Mouse (Mus musculus): Measurements from ENCODE around the gene Nxnl1. TPM values are rescaled to one million over a fixed set of nuclear protein-coding genes. Genes with fewer than 3 reads are reported as not detected.

The Nxnl1 gene
- polyA plus RNA-seq, 1 experiment from 2014 or later, result not detected

DNA sequence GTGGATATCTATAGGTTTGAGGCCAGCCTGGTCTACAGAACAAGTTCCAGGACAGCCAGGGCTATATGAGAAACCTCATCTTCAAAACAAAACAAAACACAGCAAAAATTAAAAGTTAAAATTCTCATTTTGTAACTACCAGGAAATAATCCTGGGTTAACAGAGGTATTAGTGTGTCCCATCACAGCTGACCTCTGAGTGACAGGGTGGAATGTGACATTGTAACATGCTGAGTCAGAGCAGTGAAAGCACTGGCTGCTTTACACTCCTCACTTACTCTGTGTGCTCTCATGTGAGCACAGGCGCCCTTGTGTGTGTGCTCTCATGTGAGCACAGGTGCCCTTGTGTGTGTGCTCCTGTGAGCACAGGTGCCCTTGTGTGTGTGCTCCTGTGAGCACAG is 8.6 kb upstream of the Nxnl1 start:
- no peak overlapping the region for H3K4me3 ChIP-seq (ENCODE audit: low read depth, low read length)
- no peaks in the 10 kb centered on the region for H3K9me3 ChIP-seq (ENCODE audit: control insufficient read depth, low read depth, low read length)
- no peak overlapping the region for H3K4me2 ChIP-seq (replicated peaks; ENCODE audit: low read depth, low read length)
- no peak overlapping the region for H3K9ac ChIP-seq (replicated peaks; ENCODE audit: low read depth, low read length)
- H3K27ac ChIP-seq (ENCODE audit: low read length), result no peak overlapping the region
- H3K27me3 ChIP-seq (ENCODE audit: control insufficient read depth, insufficient read depth, low read length), result no peaks in the 10 kb centered on the region
- WGBS, result 52% methylated on average over 1 of the region's 1 CpGs
- H3K4me1 ChIP-seq (ENCODE audit: control insufficient read depth, insufficient read depth, low read length), result peaks cover 6% of the 10 kb centered on the region
- H3K36me3 ChIP-seq (ENCODE audit: control insufficient read depth, insufficient read depth, low read length), result no peaks in the 10 kb centered on the region
- no peak for ATAC-seq (ENCODE audit: insufficient number of reproducible peaks, insufficient read depth, low FRiP score, low read depth)

DNA sequence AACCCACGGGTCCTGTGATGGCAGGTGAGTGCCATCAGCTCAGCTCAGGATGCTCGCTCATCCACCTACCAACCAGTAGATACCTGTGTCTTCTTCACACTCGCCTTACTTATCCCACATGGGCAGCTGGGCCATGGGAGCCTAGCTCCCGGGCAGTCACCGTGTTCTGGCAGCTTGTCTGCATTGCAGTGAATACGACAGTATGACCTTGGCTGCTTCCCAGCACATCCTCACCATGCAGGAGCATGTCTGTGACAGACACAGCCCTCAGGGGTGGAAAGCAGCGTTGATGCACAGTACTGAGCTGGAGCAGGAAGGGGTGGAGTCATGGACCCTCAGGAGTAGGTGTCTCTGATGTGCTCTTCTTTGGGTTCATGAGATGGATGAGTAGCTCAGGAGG is 8.0 kb upstream of the Nxnl1 start:
- Histone ChIP-seq H3K9me3 (ENCODE audit: control insufficient read depth, low read depth, low read length) (no peaks in the 10 kb centered on the region), H3K27me3 (ENCODE audit: control insufficient read depth, insufficient read depth, low read length) (no peaks in the 10 kb centered on the region), H3K36me3 (ENCODE audit: control insufficient read depth, insufficient read depth, low read length) (no peaks in the 10 kb centered on the region), H3K9ac (replicated peaks; ENCODE audit: low read depth, low read length) (no peak overlapping the region), H3K27ac (ENCODE audit: low read length) (no peak overlapping the region), H3K4me3 (ENCODE audit: low read depth, low read length) (no peak overlapping the region), H3K4me1 (ENCODE audit: control insufficient read depth, insufficient read depth, low read length) (peaks cover 6% of the 10 kb centered on the region), H3K4me2 (replicated peaks; ENCODE audit: low read depth, low read length) (no peak overlapping the region)
- WGBS, result 78% methylated on average over 7 of the region's 7 CpGs
- ATAC-seq (ENCODE audit: insufficient number of reproducible peaks, insufficient read depth, low FRiP score, low read depth), result no peak

DNA sequence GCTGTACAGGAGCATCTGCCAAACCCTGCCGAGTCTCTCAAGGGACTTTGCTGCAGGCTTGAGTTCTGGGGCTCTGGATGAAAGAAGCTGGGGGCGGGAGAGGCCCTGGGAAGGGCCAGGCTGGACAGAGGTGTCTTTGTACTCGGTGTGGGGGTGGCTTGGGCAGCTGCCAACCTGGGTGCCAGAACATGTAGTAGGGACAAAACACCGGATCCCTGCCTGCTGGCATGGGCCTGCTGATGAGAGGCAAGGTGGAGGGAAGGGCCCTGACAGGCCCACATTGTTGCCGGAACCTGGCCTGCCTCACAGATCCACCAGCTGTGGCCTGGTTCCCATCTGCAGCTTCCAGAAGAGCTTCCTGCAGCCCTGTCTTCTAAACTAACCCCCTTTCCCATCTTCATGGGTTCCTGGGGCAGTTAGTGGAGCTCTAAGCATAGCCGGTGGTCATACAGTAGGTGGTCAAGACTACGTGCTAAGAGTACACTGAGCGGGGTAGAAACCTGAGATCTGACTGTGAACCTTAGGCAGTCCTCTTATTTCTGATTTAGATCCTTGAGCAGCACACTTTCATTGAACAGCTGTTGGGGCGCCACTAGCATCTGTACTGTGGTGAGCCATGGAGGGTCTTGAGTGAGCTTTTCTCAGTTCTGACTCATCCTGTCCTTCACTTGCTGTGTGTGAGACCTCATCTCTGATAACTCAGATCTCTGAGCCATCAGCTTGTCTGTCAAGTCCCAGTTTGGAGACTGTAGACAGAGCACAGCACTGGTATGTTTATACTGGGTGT is 6.6 kb upstream of the Nxnl1 start:
- ATAC-seq (ENCODE audit: insufficient number of reproducible peaks, insufficient read depth, low FRiP score, low read depth), result no peak
- no peaks in the 10 kb centered on the region for H3K36me3 ChIP-seq (ENCODE audit: control insufficient read depth, insufficient read depth, low read length)
- H3K4me2 ChIP-seq (replicated peaks; ENCODE audit: low read depth, low read length), result no peak overlapping the region
- no peaks in the 10 kb centered on the region for H3K27me3 ChIP-seq (ENCODE audit: control insufficient read depth, insufficient read depth, low read length)
- H3K4me1 ChIP-seq (ENCODE audit: control insufficient read depth, insufficient read depth, low read length), result peaks cover 14% of the 10 kb centered on the region
- H3K9me3 ChIP-seq (ENCODE audit: control insufficient read depth, low read depth, low read length), result no peaks in the 10 kb centered on the region
- H3K4me3 ChIP-seq (ENCODE audit: low read depth, low read length), result no peak overlapping the region
- peak overlapping the region; percentile 13; the same call in 1 of the 2 replicates for H3K27ac ChIP-seq (ENCODE audit: low read length)
- no peak overlapping the region for H3K9ac ChIP-seq (replicated peaks; ENCODE audit: low read depth, low read length)
- 66% methylated on average over 9 of the region's 9 CpGs for WGBS

DNA sequence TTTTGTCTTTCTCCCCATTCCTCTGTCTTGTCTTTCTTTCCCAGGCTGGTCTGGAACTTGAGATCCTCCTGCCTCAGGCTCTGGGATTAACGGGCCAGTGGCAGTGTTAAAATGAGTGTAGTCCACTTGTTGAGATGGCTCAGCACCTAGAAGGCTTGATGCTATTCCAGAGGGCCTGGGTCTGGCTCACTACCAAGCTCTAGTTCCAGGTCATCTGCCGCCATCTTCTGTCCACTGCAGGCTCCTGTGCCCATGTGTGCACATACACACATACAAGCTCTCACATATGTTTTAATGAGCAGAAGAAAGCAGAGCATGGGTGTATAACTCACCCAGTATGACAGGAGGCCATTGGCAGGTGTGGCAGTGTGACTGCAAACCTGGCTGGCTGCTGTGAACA is 5.7 kb upstream of the Nxnl1 start:
- no peaks in the 10 kb centered on the region for H3K27me3 ChIP-seq (ENCODE audit: control insufficient read depth, insufficient read depth, low read length)
- H3K4me3 ChIP-seq (ENCODE audit: low read depth, low read length), result no peak overlapping the region
- no peaks in the 10 kb centered on the region for H3K36me3 ChIP-seq (ENCODE audit: control insufficient read depth, insufficient read depth, low read length)
- no peak overlapping the region for H3K9ac ChIP-seq (replicated peaks; ENCODE audit: low read depth, low read length)
- H3K9me3 ChIP-seq (ENCODE audit: control insufficient read depth, low read depth, low read length), result no peaks in the 10 kb centered on the region
- H3K4me2 ChIP-seq (replicated peaks; ENCODE audit: low read depth, low read length), result no peak overlapping the region; the same call in 1 of the 2 replicates
- ATAC-seq (ENCODE audit: insufficient number of reproducible peaks, insufficient read depth, low FRiP score, low read depth), result no peak
- WGBS, result 91% methylated on average over 2 of the region's 2 CpGs
- H3K27ac ChIP-seq (ENCODE audit: low read length), result no peak overlapping the region
- H3K4me1 ChIP-seq (ENCODE audit: control insufficient read depth, insufficient read depth, low read length), result peaks cover 14% of the 10 kb centered on the region

DNA sequence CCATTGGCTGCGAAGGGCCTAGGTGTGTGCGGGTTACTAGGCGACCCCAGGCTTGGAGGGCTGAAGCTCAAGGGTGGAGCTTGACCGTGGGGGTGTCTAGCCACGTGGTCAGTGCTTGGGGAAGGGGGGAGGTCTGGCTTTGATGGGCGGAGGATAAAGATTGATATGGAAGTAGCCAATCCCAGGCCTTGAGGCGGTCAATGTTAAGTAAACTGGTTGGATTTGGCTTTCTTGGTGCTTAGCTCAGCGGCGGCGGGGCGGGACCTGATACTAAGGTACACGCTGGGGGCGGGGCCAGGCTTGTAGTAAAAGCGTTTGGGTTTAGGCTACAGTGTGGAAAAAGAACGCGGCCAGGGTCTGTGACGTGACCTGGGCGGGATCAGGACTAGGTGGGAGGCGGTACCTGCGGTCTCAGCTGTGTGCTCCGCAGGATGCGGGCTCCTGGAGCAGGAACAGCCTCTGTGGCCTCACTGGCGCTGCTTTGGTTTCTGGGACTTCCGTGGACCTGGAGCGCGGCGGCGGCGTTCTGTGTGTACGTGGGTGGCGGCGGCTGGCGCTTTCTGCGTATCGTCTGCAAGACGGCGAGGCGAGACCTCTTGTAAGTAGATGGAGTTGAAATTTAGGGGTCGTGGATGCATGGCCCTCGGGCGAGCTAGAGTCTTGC is 4.0 kb upstream of the Nxnl1 start:
- peak; percentile 92 for ATAC-seq (ENCODE audit: insufficient number of reproducible peaks, insufficient read depth, low FRiP score, low read depth)
- peaks cover 14% of the 10 kb centered on the region for H3K4me1 ChIP-seq (ENCODE audit: control insufficient read depth, insufficient read depth, low read length)
- H3K4me3 ChIP-seq (ENCODE audit: low read depth, low read length), result peak overlapping the region; percentile 41
- no peaks in the 10 kb centered on the region for H3K9me3 ChIP-seq (ENCODE audit: control insufficient read depth, low read depth, low read length)
- H3K27me3 ChIP-seq (ENCODE audit: control insufficient read depth, insufficient read depth, low read length), result no peaks in the 10 kb centered on the region
- peak overlapping the region; percentile 45 for H3K9ac ChIP-seq (replicated peaks; ENCODE audit: low read depth, low read length)
- peak overlapping the region; percentile 80 for H3K4me2 ChIP-seq (replicated peaks; ENCODE audit: low read depth, low read length)
- peak overlapping the region; percentile 35; the same call in 1 of the 2 replicates for H3K27ac ChIP-seq (ENCODE audit: low read length)
- WGBS, result 1% methylated on average over 41 of the region's 41 CpGs
- H3K36me3 ChIP-seq (ENCODE audit: control insufficient read depth, insufficient read depth, low read length), result no peaks in the 10 kb centered on the region

DNA sequence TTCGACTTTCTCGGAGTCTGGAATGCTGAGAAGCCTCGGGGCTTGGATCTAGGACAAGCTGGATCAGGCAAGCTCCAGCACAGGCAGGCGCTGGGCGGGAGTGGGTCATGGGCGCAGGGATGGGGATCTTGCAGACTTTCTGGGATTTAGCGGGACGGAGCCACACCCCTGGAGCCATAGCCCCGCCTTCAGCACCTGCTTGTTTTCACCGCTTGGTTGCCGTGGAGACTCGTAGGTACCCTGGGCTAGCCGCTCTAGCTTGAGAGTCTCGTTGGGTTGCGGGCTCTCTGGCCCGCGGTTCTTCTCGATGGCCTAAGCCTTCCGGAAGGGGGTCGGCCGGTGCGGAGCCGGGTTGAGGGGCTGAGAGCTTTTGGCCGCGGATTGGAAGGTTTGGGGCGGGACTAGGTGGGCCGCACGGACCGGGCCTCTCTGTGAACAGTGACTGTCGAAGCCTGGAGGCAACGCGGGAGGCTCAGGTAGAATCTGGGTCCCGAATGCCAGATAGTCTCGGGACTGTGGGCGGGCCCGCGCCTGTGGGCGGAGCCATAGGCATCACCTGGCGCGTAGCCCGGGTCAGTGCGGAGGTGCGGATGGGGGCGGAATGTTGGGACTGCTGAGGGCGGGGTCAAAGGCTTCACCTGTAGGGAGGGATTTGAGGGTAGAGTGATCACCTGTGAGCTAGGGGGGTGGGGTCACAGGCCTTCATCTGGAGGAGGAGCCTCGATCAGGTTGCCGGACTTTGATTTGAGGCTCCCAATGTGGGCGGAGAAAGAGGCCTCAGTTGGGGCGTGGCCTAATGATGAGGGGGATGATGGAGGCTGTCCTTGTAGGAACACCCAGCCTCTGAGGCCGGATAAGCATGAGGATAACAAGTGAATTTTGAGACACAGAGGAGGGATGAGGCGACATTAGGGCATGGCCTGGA is 3.2 kb upstream of the Nxnl1 start:
- under 1% methylated on average over 51 of the region's 51 CpGs for WGBS
- Histone ChIP-seq H3K4me3 (ENCODE audit: low read depth, low read length) (peak overlapping the region; percentile 41), H3K36me3 (ENCODE audit: control insufficient read depth, insufficient read depth, low read length) (no peaks in the 10 kb centered on the region), H3K27ac (ENCODE audit: low read length) (peak overlapping the region; percentile 46; the same call in 1 of the 2 replicates), H3K4me1 (ENCODE audit: control insufficient read depth, insufficient read depth, low read length) (peaks cover 14% of the 10 kb centered on the region), H3K27me3 (ENCODE audit: control insufficient read depth, insufficient read depth, low read length) (no peaks in the 10 kb centered on the region), H3K9me3 (ENCODE audit: control insufficient read depth, low read depth, low read length) (no peaks in the 10 kb centered on the region), H3K4me2 (replicated peaks; ENCODE audit: low read depth, low read length) (peak overlapping the region; percentile 80), H3K9ac (replicated peaks; ENCODE audit: low read depth, low read length) (peak overlapping the region; percentile 36; the same call in 1 of the 2 replicates)
- ATAC-seq (ENCODE audit: insufficient number of reproducible peaks, insufficient read depth, low FRiP score, low read depth), result peak; percentile 80

DNA sequence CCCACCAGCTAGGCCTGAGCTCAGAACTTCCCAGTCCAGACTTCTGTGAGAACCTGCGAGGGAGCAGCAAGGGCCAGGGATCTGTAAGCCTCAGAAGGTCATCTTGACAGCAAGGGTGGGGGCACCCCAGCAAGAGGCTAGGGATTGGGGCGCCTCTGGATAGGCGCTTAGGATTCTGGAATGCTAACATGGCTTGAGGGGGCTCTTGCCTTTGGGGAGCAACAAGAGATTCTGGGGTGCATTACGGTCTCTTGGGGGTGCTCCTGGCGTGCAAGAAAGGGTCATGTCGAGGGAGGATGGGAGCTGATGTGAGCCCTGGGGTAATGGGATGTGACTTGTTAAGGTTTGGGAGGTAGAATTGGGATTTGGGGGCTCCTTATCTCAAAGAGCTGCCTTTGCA is 2.5 kb upstream of the Nxnl1 start:
- ATAC-seq (ENCODE audit: insufficient number of reproducible peaks, insufficient read depth, low FRiP score, low read depth), result no peak
- Histone ChIP-seq H3K9ac (replicated peaks; ENCODE audit: low read depth, low read length) (0 out of 2 replicates have a peak overlapping the region, but pooled peaks have one; percentile 36), H3K4me1 (ENCODE audit: control insufficient read depth, insufficient read depth, low read length) (peaks cover 14% of the 10 kb centered on the region), H3K4me3 (ENCODE audit: low read depth, low read length) (peak overlapping the region; percentile 41), H3K9me3 (ENCODE audit: control insufficient read depth, low read depth, low read length) (0 out of 2 replicates have a peak, but pooled peaks cover 2% of the 10 kb centered on the region), H3K4me2 (replicated peaks; ENCODE audit: low read depth, low read length) (peak overlapping the region; percentile 80), H3K27me3 (ENCODE audit: control insufficient read depth, insufficient read depth, low read length) (no peaks in the 10 kb centered on the region), H3K36me3 (ENCODE audit: control insufficient read depth, insufficient read depth, low read length) (no peaks in the 10 kb centered on the region), H3K27ac (ENCODE audit: low read length) (peak overlapping the region; percentile 46; the same call in 1 of the 2 replicates)
- WGBS, result 25% methylated on average over 6 of the region's 6 CpGs
